Mouse (Mus musculus) mature B cell (primary cell): Measurements from ENCODE around the gene Sh3bgrl.

Source experiments
- in situ Hi-C: fragments of 300-500 bp; cut with MboI; formaldehyde crosslinking; loops from 2 replicates; pipeline ENCODE4 v1.14.3; 2019

Gene Sh3bgrl

DNA sequence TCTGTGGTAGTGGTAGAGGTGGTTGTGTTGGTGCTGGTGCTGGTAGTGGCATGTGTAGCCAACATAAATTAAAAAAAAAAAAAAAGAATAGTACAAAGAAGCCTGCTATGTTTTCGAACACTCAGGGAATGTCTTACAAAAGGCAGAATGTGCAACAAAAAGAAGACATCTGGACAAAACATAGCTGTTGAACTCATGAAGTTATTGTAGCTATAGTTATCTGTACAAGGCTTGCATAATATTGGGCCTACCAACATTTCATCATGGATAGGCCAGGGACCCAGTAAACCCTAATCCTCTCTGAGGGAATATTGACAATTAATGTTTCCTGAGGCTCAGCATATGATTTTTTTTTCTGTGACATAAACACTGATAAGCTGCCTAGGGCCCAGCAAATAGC is 37.3 kb downstream of the Sh3bgrl start:
- in situ Hi-C loops: no loop called here

DNA sequence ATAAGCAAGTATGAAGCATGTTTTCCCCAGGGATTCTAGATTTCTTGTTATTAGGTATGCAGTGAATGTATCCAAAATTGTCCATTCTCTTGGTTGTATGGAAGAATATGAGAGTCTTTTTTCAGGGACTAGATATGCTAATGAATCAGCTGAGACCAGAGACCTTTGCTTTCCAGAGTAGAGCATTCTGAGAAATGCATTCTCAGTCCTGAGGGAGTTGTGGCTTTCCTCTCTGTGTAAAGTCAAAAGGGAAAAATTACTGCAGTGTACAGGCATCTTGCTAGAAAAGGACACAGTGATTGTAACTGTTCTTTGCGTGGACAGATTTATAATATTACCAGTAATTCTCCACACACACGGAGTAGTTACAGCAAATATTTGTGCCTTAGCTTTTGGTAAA is 38.3 kb downstream of the Sh3bgrl start:
- in situ Hi-C loops: no loop called here

DNA sequence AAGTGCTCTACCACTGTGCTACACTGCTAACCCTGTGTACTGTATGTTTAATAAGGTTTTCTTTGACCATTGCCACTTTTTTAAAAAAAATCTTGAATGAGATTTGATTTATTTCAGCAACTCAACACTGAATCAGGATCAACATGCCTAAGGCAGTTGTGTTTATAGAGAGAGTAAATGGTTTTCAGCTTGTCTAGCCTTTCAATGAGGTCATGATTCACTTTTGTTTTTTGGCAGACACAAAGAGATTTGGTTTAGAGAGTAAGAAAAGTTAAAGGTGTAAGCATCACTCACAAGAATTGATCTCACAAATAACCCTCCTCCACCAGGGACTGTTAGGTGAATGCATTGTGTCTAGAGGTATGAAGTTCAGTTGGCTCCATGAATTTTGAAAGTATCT is 41.1 kb downstream of the Sh3bgrl start:
- in situ Hi-C loops: no loop called here

DNA sequence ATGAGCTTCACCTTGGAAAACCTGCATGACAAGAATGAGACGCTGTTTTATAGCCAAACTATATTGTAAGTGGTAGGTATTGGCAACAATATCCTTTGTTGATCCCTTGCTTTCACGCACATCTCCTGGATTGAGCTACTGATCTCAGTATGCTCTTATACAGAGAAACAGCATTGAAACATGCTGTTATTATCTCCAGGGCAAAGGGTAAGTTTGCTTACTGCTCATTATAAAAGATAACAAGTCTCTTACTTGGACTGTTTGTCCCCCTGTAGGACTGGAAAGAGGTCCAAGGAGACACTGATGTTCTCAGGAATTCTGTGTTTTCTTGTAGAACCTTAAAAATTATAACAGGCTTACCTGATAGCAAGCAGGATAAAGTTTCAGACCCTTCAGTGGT is 41.7 kb downstream of the Sh3bgrl start:
- in situ Hi-C loops: no loop called here

DNA sequence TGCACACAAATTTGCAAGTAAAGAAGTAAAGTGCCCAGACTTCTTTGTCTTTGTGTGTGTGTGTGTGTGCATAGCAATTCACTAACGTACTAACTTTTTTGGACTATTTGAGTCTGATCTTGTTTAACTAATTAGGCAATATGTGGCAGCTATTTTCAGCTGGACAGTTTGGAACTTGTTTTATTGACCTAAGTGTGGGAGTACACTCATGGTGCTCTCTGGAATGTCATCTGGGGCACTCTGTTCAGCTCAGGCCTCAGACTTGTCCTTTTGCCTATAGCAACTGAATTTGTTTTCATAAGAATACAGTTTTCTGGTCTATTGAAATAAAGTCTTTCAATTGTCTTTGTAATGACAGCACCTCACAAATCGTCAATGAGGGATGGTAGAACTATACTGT is 42.1 kb downstream of the Sh3bgrl start:
- in situ Hi-C loops: no loop called here

- in situ Hi-C loops: no loop called here
Measured at GRCm38 (mm10) chrX:109141337-109141870, 46.2 kb downstream of the Sh3bgrl start.

- in situ Hi-C loops: no loop called here
Measured at GRCm38 (mm10) chrX:109142281-109142680, 47.1 kb downstream of the Sh3bgrl start.

DNA sequence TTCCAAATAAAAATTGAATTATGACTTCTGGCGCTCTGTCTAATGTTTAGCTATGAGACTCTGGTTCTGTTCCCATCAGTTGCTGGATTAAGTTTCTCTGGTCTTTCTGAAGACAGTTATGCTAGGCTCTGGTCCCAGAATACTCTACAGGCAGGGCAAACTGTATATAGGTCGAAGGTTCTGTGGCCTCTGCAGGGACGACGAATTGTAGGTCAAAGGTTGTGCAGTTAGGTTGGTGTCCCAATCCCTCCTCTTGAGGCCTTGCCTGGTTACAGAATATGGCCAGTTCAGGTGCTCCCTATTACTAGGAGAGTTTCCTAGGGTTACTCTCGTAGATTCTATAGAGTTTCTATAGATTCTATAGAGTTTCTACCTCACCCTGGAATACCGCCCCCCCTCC is 50.6 kb downstream of the Sh3bgrl start:
- in situ Hi-C loops: no loop called here

DNA sequence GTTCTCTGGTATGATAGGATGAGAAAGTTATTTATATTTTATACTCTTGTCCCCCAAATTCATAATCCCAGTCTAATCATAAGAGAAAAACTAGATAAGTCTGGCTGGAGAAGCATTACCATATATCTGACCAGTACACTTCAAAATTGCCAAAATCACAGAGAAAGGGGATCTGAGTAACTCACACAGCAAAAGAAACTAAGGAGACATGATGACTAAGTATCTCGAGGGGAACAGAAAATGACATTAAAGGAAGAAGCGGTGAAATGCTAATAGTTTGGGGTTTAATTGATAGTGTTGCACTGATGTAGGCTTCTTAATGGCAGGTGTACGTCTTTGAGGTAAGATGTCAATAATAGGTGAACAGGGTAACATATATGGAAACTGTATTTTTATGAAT is 51.9 kb downstream of the Sh3bgrl start:
- in situ Hi-C loops: no loop called here

- in situ Hi-C loops: no loop called here
Measured at GRCm38 (mm10) chrX:109151228-109151627, 56.1 kb downstream of the Sh3bgrl start.

DNA sequence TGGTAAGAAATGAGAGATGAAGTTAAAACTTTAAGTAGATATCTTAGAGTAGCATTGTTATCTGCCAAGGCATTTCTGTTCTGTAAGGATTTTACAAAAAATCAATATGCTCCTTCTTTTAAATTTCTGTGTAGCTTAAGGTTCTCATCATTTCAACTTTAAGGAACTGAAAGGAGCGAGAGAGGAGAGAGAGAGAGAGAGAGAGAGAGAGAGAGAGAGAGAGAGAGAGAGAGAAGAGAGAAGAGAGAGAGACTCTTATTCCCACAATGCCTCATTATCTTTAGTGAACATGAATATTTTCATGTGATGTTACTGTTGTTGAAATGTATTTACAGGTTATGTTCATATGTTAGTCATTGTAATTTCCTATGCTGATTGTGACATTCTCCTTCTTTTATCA is 65.2 kb downstream of the Sh3bgrl start:
- in situ Hi-C loops: no loop called here

DNA sequence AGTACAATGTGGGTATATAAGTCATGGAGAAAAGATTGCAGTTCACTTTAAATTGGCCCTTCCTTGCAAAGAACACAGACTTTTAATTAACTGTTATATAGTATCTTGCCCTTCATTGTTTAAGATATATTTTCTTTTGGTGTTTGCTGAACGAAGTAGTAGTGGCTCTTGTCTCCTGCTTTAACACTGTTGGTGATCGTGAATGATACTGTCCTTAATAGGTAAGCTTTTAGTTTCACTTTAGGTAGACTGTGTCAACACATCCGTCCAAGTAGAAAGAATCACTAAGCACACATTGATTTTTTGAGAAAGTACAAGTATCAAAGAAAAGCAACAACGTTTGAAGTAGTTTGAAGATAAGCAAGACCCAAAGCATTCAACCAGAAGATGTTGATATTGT is 65.7 kb downstream of the Sh3bgrl start:
- in situ Hi-C loops: no loop called here

DNA sequence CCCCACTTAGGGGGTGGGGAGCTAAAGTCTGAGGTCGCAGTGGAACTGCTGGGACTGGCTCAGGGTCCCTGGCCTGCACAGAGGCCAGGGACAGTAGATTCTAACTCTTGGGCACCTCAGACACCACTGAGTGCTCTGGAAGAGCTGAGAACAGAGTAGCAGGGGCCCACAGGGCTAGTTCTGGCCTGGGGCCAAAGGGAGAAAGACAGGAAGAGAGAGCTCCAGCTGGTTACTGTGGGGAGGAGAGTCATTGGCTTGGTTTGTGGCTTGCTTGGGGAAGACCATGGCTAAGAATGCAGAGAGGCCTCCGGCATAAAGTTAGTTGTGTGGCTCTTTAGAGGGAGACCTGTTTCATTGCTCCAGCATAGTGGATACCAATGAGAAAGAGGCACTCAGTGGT is 79.9 kb downstream of the Sh3bgrl start:
- in situ Hi-C loops: no loop called here

- in situ Hi-C loops: no loop called here
Measured at GRCm38 (mm10) chrX:109175470-109175869, 80.3 kb downstream of the Sh3bgrl start.

- in situ Hi-C loops: no loop called here
Measured at GRCm38 (mm10) chrX:109184706-109185478, 89.7 kb downstream of the Sh3bgrl start.

GRCm38 (mm10) chrX:109189607-109190006 is 94.4 kb downstream of the Sh3bgrl start:
- in situ Hi-C loops: no loop called here

GRCm38 (mm10) chrX:109190969-109191368 is 95.8 kb downstream of the Sh3bgrl start:
- in situ Hi-C loops: no loop called here

GRCm38 (mm10) chrX:109191436-109191835 is 96.3 kb downstream of the Sh3bgrl start:
- in situ Hi-C loops: no loop called here

GRCm38 (mm10) chrX:109196468-109196867 is 101.3 kb downstream of the Sh3bgrl start, which contains the start of gene Gm6377:
Gene Gm6377 (plus strand): TSS chrX:109196756.
- in situ Hi-C loops: no loop called here

- in situ Hi-C loops: no loop called here
Measured at GRCm38 (mm10) chrX:109207843-109208242, 112.7 kb downstream of the Sh3bgrl start.

- in situ Hi-C loops: no loop called here
Measured at GRCm38 (mm10) chrX:109228720-109229119, 133.6 kb downstream of the Sh3bgrl start.

GRCm38 (mm10) chrX:109235383-109236036 is 140.3 kb downstream of the Sh3bgrl start:
- in situ Hi-C loops: no loop called here

- in situ Hi-C loops: no loop called here
Measured at GRCm38 (mm10) chrX:109238163-109238562, 143.0 kb downstream of the Sh3bgrl start.
